Mouse (Mus musculus): ENCODE results near the gene Fam222a.
A peak's percentile ranks its signal among the peaks of the same experiment; 100 is the strongest.

Fam222a gene

DNA sequence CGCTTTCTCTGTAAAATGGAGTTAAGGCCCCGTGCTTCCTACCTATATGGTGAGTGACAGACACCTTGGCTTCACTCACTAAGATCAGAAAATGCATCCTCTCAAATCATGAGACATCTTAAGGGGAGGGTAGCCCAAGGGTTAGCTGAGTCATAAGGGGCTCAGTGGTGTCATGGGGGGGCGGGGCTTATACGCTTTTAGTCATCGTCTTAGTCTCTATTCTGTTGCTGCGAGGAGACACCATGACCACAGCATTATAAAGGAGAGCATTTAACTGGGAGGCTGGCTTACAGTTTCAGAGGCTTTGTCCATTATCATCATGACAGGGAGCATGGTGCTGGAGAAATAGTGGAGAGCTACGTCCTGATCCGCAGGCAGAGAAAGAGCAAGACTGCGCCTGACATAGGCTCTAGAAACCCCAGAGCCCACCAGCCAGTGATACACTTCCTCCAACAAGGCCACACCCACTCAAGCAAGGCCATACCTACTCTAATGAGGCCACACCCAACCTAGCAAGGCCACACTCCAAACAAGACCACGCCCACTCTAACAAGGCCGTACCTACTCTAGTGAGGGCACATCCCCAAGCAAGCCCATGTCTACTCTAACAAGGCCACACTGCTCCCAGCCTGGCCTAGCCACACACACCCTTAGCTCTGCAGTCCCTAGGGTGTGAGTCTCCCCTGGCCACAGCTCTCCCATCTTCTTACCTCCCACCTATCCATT is 48.7 kb downstream of the Fam222a start:
- peak; percentile 27 to 35 for DNase-seq

DNA sequence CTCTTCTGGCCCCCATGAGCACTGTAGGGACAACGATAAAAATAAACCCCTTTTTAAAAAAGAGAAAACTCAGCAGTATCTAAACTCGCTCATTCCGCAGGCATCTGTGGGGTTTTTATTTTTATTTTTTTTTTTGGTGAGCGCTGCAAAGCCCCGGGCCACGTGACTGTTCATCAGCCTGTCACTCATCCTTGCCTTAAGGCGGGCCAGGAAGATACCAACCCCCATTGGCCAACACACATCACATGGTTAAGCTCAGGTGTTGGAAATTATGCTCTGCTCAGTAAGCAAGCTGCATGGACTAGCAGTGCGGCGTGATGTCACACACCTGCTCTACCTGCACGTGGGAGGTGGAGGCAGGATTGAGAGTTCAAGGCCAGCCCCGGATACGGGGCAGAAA is 50.0 kb downstream of the Fam222a start:
- no peak for DNase-seq

- DNase-seq, result peak; percentile 84 to 86
Measured at GRCm38 (mm10) chr5:114618851-114619250, 51.0 kb downstream of the Fam222a start.

DNA sequence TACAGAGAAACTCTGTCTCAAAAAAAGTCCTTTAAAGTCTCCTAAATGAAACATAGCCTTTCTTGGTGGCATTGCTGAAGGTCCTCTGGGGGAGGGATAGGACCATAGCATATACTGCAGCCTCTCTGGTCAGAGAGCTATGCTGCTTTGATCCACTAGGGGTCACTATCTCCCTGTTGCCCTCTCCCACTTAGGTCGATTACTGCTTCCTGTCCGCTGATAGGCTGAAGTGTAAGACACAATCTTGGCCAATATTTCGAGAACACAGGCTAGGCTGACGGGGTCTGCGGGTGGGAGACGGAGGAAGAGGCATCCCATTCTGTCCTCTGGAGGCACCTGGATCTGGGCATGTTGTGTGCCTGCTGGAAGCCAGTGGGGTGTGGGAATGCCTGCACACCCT is 52.5 kb downstream of the Fam222a start:
- DNase-seq, result peak; percentile 51 to 55

DNA sequence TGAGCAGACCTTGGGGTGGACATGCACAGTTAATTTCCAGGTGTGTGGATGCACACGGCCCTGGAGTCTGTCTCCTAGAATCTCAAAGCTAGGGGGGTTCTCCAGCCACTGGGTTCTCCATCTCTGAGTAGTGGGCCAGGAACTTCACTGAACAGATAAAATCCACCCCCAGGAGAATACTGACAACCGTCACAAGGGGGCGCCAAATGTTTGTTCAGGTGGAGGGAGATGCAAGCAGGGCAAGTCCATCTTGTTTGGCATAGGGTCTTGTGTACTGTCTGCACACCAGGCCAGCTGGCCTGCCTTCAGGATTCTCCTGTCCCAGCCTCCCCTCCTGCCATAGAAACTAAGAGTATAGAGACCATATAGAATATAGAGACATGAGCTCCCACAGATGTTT is 57.8 kb downstream of the Fam222a start:
- DNase-seq, result peak; percentile 86 to 87

GRCm38 (mm10) chr5:114631336-114631735 is 63.5 kb downstream of the Fam222a start:
- peak; percentile 69 to 71 for DNase-seq

GRCm38 (mm10) chr5:114636091-114636490 is 68.3 kb downstream of the Fam222a start:
- no peak for DNase-seq

- peak; percentile 91 for DNase-seq
Measured at GRCm38 (mm10) chr5:114638769-114639644, 71.2 kb downstream of the Fam222a start.

GRCm38 (mm10) chr5:114639645-114639957 is 71.8 kb downstream of the Fam222a start:
- DNase-seq, result no peak

DNA sequence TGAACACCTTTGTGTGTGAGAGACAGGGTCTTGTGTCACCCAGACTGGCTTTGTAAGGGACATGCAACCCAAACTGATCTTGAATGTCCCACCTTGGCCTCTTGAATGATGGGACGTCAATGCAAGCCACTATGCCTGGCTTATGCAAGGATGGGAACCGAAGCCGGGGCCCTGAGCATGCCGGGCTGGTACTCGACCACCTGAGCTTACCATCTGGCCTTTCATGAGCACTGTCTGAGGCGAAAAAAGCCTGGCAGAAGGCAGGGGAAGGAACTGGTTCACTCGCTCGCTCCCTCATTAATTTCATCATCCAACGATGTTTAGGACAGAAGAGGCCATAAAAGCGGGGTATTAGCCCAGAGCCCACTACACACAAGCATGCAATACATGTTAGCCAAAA is 73.0 kb downstream of the Fam222a start:
- DNase-seq, result no peak

DNA sequence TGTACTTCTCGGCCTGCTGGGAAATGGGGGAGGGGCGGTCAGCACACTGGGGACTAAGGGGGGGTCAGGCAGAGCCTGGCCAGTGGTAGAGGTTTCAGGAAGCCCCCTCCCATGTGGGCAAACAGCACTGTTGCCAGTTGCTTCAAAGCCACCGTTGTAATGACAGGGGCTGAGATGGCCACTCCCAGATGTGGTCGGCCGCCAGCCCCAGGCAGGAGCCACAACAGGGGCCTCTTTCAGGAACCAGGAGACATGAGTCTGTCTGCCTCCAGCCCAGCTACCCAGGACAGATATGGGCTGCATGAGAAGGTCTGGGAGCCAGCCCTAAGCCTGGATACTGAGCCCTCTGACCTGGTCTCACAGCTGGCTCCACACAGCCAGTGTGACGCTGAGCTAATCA is 77.1 kb downstream of the Fam222a start:
- DNase-seq, result no peak

DNA sequence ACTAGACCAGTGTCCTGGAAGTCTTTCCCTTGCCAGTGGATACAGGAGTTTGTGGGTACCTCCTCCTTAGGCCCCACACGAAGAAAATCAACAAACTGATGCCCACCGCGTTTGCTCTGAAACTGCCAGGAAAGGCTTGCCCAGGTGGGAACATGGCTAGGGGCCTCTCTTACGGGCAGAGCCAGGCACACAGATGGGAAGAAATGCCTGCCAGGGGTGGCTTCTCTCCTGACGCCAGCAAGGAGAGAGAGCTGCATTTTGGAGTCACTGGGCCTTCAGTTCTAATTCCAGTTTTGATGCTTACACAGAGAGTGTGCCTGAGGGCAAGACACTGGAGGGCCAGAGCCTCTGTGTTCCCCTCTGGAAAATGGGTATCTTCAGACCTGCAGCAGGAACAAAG is 78.1 kb downstream of the Fam222a start:
- no peak for DNase-seq

DNA sequence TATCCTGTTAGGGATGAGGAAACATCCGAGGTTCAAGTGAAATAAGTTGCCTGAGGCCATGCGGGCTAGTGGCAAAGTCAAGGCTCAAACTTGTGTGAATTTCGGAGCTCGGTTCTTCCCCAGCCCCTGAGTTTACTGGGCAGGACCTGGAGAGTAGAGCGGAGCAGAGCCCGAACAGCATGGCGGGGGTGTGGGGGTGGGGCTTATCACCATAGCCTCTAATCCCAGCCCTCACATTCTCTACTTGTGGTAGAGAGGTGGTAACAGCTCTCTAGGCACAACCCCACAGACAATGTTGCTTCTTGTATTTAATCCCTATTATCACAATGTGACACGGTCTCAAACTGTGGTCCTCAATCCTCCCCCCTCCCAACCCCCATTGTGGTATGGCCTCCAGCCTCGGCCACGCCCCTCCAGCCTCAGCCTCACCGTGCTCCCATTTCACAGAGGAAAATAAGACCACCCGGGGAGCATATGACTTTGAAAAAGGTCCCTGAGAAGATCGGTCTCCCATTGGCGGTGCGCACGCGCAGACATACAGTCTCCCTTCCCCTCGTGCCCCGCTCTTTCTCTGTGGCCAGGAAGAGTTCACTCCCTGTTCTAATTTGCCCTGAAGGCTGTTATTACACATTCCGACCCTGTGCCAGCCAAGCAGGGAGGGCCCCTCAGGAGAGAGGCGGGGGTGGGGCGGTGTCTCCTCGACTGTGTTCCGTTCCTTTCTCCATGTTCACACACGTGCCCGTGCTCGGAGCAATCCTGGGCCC is 79.6 kb downstream of the Fam222a start:
- no peak for DNase-seq

DNA sequence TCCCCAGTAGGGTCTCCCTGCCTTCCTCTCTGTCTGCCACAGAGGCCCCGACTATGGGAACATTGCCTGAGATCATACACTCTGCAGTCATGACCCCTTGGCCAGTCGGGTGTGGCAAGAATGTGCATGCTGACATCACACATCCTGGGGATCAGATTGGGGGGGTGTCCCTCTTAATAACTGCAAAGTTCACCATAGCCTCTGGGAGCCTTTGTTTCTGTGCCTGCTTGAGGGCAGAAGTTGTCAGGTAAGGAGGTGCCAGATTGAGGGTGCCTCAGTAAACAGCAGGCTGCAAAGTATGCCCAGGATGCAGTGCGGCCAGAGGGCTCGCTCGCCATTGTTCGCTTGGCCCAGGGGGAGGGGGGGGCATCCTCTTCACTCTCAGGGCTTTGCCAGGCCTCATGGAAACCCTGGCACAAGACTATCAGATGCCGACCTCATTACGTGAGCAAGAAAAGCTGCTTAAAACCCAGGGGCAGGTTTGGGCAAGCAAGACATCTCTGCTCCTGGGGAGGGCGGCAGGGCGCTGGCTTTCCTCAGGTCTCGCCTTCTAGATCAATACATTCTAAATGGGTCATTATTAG is 81.0 kb downstream of the Fam222a start:
- DNase-seq, result no peak

- no peak for DNase-seq
Measured at GRCm38 (mm10) chr5:114651002-114651401, 83.2 kb downstream of the Fam222a start.

DNA sequence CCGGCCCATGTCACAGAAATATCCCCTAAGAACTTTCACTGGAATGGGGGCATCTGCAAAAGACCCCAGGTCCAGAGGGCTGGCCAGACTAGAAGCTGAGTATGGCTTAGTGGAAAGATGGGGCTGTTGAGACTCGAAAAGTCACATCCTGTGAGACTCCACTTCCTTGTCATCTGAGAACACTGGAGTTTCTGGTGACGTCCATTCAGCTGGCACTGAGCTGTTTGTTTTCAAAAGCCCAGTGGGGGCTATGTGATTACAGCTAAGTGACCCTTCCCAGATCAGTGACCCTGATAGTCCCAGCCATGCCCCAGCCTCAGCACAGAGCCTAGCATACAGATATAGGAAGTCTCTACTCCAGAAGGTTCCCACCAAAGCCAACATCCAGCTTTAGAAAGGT is 83.6 kb downstream of the Fam222a start:
- no peak for DNase-seq

- no peak for DNase-seq
Measured at GRCm38 (mm10) chr5:114653656-114654437, 86.0 kb downstream of the Fam222a start.

- DNase-seq, result no peak
Measured at GRCm38 (mm10) chr5:114655721-114656120, 87.9 kb downstream of the Fam222a start.

GRCm38 (mm10) chr5:114656305-114656704 is 88.5 kb downstream of the Fam222a start:
- DNase-seq, result no peak

GRCm38 (mm10) chr5:114657426-114657825 is 89.6 kb downstream of the Fam222a start:
- no peak for DNase-seq

- no peak for DNase-seq
Measured at GRCm38 (mm10) chr5:114658255-114658654, 90.4 kb downstream of the Fam222a start, which contains the start of gene Trpv4. Trpv4 (minus strand) TSS chr5:114658421.

- DNase-seq, result no peak
Measured at GRCm38 (mm10) chr5:114661029-114661428, 93.2 kb downstream of the Fam222a start.

Measured in B cell, adult 2 months (primary cell).